Mouse (Mus musculus) urinary bladder, postnatal 4 days (tissue): ENCODE data around the gene Prss48.

Source experiments
- DNase-seq, 2 experiments: peaks; one replicate each; pipeline ENCODE4 v3.0.0; 2021 to 2022; ENCODE audit warnings: low spot score in 2 of 2

Prss48 gene

DNA sequence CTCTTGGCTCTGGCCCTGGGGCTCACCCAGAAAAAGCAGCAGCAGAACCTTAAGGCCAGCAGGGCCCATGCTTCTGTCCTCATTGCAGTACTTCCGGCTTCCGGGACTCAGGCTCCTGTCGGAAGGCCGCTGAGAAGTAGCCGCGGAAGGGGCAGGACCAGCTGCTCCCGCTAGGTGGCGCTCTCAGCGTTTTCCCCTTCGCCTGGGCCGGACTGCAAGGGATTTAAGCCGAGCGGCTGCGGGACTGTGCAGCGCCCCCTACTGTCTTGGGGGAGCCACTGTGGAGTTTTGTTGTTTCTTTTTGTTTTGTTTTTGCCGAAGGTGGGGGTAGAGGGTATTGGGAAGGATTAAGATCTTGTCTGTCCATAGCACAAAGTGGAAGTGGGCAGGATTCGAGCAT lies at the start of gene Prss48:
Gene Prss48 (minus strand): TSS at position 69 of the 400 bp plus-strand sequence.
- DNase-seq, result peak in 1 of 2 experiments; percentile 20

DNA sequence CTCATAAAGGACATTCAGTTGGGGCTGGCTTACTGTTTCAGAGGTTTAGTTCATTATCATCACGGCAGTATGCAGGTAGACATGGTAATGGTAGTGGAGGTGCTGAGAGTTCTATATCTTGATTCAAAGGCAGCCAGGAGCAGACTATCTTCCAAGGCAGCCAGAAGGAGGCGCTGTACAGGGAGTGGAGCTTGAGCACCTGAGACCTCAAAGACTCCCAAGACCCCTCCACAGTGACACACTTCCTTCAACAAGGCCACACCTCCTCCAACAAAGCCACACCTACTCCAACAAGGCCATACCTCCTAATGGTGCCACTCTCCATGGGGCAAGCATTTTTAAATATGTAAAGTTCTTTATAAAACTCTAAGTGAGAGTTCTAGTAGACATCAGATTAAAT lies 46.8 kb upstream of the Prss48 start:
- no peak for DNase-seq

- DNase-seq, result no peak
Measured at GRCm38 (mm10) chr3:86047686-86048408, 45.6 kb upstream of the Prss48 start.

DNA sequence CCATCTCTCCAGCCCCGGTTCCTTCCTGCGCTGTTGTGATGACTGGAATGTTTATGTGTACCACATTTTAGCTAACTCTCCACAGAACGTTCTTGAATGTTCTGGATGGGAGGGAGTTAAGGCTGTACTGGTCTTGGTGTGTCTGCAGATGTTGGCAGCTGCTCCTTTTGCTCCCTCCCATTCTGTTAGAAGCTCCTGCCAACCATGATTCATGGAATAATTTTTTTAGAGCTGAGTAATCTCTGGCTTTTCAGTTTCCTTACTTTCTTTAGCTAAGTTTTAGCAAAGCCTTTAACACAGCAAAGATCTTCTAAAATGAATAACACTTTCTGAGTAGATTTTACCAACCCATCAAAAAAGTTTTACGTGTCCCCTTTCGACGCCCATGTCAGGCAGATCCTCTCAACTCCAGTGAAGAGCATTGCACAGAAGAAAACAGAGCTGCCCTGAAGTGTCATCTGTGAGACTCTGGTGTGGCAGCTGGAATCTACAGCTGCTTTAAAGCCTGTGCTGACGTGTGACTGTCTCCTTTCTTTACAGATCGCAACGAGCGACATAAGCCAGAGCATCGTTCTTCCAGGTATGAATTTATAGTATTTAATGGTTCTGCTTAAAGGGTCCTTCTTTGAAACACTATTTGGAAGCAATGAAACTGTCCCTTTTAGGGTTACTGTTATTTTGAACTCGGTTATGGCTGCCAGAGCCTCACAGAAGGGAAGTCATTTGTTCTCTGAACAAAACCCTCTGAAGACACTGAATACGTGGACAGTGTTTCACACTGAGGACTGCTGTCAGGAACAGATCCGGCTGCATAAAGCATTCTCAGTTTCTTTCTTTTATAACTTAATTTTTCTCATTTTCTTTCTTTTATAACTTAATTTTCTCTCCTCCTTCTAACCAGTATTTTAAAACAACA lies 38.3 kb upstream of the Prss48 start:
- DNase-seq, result no peak

GRCm38 (mm10) chr3:86038648-86039047 lies 36.4 kb upstream of the Prss48 start:
- DNase-seq, result peak in 1 of 2 experiments; percentile 28

GRCm38 (mm10) chr3:86037926-86038484 lies 35.7 kb upstream of the Prss48 start:
- DNase-seq, result no peak

- DNase-seq, result no peak
Measured at GRCm38 (mm10) chr3:86033455-86034090, 31.3 kb upstream of the Prss48 start.

GRCm38 (mm10) chr3:86030566-86030965 lies 28.3 kb upstream of the Prss48 start:
- no peak for DNase-seq

- no peak for DNase-seq
Measured at GRCm38 (mm10) chr3:86028658-86029375, 26.5 kb upstream of the Prss48 start.

DNA sequence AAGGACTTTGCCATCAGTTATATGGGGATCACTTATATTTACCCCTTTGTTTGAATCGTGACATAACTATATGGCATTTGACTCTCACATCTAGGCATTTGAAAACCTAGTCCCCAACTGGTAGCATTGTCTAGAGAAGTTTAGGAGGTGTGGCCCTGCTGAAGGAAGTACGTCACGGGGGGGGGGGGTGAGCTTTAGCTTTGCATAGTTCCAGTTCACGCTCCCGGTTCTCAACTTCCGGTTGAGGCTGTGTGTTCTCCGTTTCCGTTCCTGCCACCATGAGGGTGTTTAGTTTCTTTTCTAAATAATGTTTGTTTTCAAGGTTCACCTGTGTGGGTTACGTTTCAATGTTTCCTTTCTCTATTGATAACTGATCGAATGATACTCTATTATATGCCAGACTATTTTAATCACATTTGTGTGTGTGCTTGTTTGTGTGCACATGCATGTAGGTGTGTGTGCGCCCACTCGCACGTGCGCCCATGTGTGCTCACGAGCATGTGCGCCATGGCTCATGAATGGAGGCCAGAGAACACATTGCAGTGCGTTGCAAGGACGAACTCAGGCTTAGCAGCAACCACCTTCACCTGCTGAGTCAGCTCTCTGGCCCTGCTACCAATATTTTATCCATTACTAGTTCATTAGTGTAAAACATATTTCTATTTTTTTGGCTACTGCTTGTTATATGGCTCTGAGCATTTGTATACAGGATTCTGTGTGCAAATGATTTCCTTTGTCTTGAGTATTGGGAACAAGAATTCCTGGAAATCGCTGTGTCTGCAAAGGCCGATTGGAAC lies 23.2 kb upstream of the Prss48 start:
- DNase-seq, result no peak

GRCm38 (mm10) chr3:86024065-86024795 lies 21.9 kb upstream of the Prss48 start:
- no peak for DNase-seq

DNA sequence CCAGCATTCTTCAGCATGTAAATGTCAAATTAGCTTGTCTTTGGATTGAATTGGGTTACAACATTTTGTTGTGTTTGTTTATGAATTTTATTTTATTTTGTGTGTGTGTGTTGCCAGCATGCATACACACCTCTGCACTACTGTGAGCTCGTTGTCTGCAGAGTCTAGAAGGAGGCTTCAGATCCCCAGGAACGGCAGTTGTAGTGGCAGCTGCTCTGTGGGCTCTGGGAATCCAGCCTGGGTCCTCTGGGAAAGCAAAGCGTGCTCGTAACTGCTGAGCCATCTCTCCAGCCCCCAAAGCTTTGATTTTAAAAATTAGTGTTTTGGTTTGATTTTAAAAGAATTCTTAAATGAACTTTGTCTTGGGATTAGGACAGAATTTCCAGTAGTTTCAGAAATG lies 19.4 kb upstream of the Prss48 start:
- no peak for DNase-seq

DNA sequence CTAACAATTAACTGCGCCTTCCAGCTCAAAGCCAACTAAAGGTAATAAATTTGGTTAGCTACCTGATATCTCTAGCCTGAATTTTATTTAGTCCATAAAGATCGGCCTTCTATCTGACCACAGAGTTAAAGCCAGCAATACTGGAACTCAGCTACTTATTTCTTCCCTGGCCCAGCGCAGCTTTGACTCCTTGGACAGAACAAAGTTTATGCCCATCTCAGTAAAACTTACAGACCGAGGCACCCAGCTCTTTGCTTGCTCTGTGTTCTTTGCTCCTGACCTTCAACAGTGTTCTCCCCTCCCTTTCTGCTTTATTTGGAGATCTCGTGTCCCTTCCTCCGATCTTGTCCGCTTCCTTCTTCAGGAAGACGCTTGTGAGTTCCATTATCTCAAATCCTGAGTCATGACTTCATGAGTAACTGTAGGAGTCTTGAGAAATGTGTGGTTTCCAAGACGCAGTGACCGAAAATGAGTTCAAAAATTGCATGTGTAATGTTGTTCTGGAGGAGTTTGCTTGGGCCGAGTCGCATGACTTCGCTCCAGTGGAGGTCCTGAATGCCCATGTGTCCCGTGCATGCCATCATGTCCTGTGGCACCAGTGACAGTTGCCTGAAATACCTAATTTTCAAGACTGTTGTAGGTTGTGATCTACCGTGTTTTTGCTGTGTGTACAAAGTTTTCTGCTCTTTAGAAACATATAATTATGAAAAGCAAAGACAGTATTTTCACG lies 18.8 kb upstream of the Prss48 start:
- no peak for DNase-seq

- no peak for DNase-seq
Measured at GRCm38 (mm10) chr3:86017484-86017883, 15.2 kb upstream of the Prss48 start.

GRCm38 (mm10) chr3:86016965-86017364 lies 14.7 kb upstream of the Prss48 start:
- DNase-seq, result no peak

DNA sequence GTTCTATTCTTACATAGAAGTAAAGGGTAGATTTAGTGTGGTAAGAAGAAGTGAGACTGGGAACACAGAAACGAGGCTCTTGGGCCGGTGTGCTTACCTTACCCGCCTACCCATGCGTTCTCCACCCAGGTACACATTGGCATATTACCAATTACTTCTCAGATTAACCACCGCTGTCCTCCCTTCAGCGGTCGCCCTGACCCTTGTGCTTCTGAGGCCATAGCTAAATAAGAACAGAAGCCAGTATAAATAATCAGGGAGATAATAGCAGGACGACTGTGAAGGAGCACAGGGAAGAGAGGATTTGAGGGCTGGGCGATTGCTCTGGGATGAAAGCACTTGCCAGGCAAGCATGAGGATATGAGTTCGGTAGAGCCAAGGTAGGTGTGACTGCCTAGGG lies 11.5 kb upstream of the Prss48 start:
- DNase-seq, result no peak

- DNase-seq, result no peak
Measured at GRCm38 (mm10) chr3:86011833-86012232, 9.5 kb upstream of the Prss48 start.

DNA sequence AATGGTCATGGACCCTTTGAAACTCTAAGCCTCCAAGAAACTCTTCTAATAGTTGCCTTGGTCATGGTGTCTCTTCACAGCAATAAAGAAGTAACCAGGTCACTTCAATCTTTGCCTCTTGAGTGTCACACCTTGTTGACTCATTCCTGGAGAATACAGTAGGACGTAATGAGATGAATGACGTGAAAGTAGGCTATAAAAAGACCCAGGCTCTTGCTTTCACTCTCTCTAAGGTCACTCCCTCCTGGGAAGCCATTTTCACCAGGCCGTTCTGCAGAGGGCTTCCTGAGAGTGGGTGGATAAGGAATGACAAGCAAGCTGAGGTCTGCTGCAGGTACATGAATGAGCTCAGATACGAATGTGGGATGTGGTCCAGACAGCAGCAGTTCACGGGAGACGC lies 9.1 kb upstream of the Prss48 start:
- DNase-seq, result no peak

GRCm38 (mm10) chr3:86010618-86011017 lies 8.3 kb upstream of the Prss48 start:
- DNase-seq, result no peak
